Mouse (Mus musculus): ENCODE data around the gene Nfia.

The Nfia gene

GRCm38 (mm10) chr4:97840227-97841062 is 67.9 kb downstream of the Nfia start:
- DNase-seq (ENCODE audit: low read depth) = no peak

- DNase-seq (ENCODE audit: low read depth) = no peak
These were observed 68.6 kb downstream of the Nfia start for GRCm38 (mm10) chr4:97841063-97841595.

- no peak for DNase-seq (ENCODE audit: low read depth)
These were observed 69.2 kb downstream of the Nfia start for GRCm38 (mm10) chr4:97841745-97842144.

- no peak for DNase-seq (ENCODE audit: low read depth)
These were observed 71.6 kb downstream of the Nfia start for GRCm38 (mm10) chr4:97843981-97844690.

DNA sequence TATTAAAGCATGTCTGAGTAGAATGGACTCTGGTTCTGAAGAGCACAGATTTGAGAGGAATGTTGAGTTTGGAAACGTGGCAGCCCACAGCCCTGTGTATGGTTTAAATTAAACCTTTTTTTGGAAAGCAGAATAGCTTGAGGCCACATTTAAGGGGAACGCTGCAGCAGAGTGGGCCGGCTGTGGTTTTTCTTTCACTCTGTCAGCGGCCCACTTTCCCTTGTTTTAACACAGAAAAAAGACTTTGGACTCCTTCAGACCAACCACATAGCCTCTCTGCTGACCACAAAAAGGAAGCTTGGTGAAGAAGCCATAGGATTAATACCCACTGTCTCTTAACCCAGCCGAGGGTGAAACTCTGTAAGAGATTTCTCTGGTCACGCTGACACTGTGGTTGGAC is 72.4 kb downstream of the Nfia start:
- DNase-seq (ENCODE audit: low read depth) = no peak

- DNase-seq (ENCODE audit: low read depth) = no peak
These were observed 75.1 kb downstream of the Nfia start for GRCm38 (mm10) chr4:97847653-97848052.

GRCm38 (mm10) chr4:97850991-97851390 is 78.5 kb downstream of the Nfia start:
- DNase-seq (ENCODE audit: low read depth) = no peak

- no peak for DNase-seq (ENCODE audit: low read depth)
These were observed 79.2 kb downstream of the Nfia start for GRCm38 (mm10) chr4:97851698-97852097.

DNA sequence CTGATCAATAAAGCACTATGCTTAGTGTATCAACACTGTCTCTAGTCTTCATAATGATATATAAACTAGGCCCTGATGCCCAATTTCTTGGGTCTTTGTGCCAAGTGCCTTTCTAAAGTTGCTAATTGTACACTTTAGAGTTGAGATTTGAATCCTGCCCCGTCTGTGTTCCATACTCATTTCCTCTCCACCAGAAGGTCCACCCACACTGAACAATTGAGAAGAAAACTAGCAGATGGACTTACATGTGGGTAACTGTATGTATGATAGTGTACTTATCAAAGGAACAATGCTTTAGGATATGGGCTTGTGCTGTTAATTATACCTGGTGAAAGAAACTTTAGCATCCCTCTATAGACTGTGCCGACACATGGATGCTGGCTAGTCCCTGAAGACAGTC is 80.1 kb downstream of the Nfia start:
- no peak for DNase-seq (ENCODE audit: low read depth)

DNA sequence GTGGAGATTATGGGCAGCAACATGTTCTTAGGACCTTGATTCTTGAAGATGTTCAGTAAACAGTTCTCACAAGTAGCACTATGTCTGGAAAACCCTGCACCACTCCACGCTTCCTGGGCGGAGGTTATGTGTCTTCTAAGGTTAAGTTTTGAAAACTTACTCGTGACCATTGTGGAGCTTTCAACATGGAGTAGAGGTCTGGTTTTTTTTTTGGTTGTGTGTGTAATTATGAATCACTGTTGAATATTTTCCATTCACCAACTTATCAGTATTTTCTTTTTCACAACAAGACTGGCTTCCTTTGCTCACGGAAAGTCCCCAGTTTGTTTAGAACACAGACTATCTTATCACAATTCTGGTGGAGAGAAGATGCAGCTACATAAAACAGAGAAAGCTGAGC is 82.2 kb downstream of the Nfia start:
- DNase-seq (ENCODE audit: low read depth) = no peak

DNA sequence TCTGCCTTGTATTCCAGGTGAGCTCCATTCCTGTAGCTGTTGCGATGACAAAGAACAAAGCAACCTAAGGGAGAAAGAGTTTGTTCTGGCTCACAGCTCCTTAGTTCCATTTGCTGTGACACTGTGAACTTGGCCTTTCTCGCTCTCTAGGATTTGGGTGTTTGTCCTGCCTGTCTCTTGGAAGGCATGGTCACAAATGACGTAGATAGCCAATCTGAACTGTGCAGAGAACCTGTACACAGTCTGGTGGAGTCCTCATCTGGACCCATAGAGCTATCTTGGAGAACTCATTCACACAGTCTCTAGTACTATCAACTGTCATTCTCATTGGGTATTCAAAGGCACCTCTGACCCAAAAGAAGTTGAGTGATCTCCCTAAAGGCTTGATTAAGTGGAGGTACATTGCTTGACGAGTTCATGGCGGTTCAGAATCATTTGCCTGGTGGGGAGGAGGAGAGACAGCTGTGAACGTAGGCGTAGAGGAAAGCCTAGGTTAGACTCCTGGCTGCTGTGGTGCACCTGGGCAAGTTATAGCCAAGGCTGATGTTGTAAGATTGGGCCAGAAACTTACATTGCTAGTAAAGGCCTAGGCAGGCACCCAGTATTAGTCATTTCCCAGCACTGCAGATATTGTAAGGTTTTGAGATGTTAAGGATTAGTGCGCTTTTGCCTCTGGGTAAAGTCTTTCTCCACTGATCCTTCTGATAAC is 83.3 kb downstream of the Nfia start:
- no peak for DNase-seq (ENCODE audit: low read depth)

- DNase-seq (ENCODE audit: low read depth) = no peak
These were observed 85.0 kb downstream of the Nfia start for GRCm38 (mm10) chr4:97857549-97857948.

GRCm38 (mm10) chr4:97859431-97859830 is 86.9 kb downstream of the Nfia start:
- no peak for DNase-seq (ENCODE audit: low read depth)

DNA sequence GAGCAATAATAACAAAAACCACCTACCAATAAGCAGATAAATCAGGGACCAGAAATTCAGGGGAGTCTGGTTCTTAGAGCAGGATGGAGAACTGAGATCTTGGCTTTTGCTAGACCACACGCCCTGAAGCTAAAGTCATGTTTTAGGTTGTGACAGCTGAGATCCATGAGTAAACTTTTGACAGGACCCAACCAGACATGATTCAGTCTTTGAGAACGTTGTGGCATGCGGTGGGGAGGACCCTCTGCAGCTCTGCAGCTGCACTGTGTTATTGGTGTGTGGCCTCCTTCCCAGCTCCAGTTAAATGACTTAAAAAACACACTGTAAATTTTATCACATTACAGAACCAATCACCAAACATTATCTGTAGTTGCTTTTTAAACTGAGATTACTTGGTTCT is 87.8 kb downstream of the Nfia start:
- no peak for DNase-seq (ENCODE audit: low read depth)

- DNase-seq (ENCODE audit: low read depth) = no peak
These were observed 88.3 kb downstream of the Nfia start for GRCm38 (mm10) chr4:97860791-97861344.

DNA sequence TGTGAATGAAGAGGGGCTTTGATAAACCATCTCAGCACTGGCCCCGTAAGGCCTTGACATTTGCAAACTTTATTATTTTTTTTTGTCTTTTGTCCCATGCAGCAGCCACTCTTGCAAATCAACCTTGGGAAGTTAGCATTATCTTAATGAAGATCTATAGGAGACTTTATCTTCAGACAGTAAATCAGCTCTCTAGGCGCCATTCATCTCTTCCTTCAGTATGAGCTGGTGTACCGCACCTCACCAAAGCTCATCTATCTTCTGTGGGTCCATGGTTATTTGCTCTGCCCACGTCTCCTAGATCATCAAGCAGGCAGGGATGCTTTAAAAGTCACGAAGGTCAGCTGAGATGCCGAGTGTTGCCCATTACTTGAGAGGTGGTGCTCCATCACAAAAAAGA is 89.8 kb downstream of the Nfia start:
- DNase-seq (ENCODE audit: low read depth) = no peak

- no peak for DNase-seq (ENCODE audit: low read depth)
These were observed 91.7 kb downstream of the Nfia start for GRCm38 (mm10) chr4:97864276-97864675.

DNA sequence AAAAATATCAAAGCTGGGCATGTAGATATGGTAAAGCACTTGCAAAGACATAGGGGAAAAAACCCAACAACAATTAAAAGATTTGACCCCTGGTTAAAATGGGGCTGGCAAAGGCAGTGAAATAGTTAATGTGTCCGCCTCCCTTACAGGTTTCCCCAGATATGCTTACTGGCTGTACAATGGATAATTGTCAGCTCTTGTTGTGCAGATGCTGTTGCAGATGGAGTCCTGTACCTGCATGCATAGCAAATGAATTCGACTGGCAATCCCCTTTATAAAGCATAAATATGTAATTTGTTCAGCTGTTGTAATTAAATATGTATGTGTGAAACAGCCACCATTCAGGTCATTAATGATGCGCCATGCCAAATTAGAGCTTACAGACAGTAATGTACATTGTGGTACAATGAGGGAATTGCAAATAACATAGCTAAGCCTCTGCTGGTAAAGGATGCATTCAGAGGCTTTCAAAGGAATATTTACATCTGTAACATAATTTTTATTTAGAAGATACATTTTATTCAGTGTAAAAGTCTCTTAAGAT is 92.9 kb downstream of the Nfia start:
- no peak for DNase-seq (ENCODE audit: low read depth)

- no peak for DNase-seq (ENCODE audit: low read depth)
These were observed 93.9 kb downstream of the Nfia start for GRCm38 (mm10) chr4:97866463-97866862.

DNA sequence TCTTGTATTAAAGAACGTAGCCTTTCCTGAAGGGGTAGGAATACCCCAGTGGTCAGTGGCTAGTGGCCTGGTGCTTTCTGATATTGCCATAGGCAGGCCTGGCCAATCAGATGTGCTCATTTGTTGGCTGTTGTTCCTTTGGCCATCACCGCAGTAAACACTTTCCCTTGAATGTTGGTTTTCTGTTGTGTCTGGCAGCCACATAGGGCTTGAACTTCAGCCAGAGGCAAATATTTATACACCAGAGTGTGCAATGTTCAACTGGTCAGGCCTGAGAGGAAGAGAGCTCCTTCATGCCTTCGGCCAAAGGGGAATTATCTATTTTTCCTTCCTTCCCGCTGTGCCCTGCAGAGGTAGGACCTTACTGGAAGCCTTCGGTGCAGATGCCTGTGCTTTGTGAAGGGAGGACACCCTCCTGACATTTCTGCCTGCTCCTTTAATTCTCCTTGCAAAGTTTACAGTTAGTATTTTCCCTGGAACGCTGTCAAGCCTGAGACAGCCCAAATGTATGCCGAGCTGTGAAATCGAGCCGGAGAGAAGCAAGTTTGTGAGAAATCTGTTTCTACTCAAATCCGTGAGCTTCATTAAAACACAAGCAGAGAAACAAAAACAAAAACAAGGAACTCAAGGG is 95.9 kb downstream of the Nfia start:
- DNase-seq (ENCODE audit: low read depth) = no peak

DNA sequence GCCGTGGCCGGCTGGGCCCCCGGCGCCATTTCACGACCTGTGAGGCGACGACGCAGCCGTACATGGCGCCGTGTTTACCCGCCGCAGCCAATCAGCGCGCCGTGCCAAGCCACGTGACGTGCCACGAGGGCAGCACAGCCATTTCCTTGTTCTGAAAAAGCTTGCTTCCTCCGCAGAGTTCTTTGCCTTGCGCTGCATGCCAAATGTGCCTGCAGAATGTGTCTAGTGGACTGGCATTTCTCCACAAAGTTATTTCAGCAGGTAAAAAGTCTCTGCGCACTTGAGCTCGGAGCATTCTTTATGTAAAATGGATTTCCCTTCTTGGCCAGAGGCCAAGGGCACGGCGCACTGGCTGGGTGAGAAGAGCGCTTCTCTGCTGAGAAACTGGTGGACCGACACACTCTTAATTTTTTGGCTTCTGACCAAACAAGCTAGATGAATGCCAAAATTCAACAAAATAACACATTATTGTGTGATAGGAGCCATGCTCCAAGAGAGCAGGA is 96.5 kb downstream of the Nfia start:
- DNase-seq (ENCODE audit: low read depth) = no peak
